Mouse (Mus musculus) neural tube, embryonic 11.5 days (tissue): Measurements from ENCODE around the gene Dpysl5. TPM values are rescaled to one million over a fixed set of nuclear protein-coding genes. Genes with fewer than 3 reads are reported as not detected.

Experiments
- ATAC-seq: fragments of 200-750 bp; cut with Nextera tagmentation; 2 replicates; pipeline ENCODE4 v1.8.0; 2017; ENCODE audit warnings: moderate number of reproducible peaks, mild to moderate bottlenecking, moderate TSS enrichment, moderate library complexity; ENCODE audit not compliant: insufficient read depth, low FRiP score, low TSS enrichment
- DNase-seq: peaks from one replicate; pipeline ENCODE4 v3.0.0-alpha.2; 2015; ENCODE audit warnings: low spot score
- H3K27ac ChIP-seq: fragments of 300-500 bp; sonication (generic); 2 replicates; pipeline ENCODE4 v1.5.1; 2014; ENCODE audit warnings: low read depth, mild to moderate bottlenecking, low read length
- H3K27me3 ChIP-seq: fragments of 300-500 bp; sonication (generic); 2 replicates; pipeline ENCODE4 v1.6.1; 2014; ENCODE audit warnings: mild to moderate bottlenecking, low read length, mixed read lengths; ENCODE audit not compliant: control insufficient read depth, insufficient read depth
- H3K36me3 ChIP-seq: fragments of 300-500 bp; sonication (generic); 2 replicates; pipeline ENCODE4 v1.6.1; 2014; ENCODE audit warnings: mild to moderate bottlenecking, low read length, moderate library complexity, mixed read lengths; ENCODE audit not compliant: control insufficient read depth, insufficient read depth
- H3K4me1 ChIP-seq: fragments of 300-500 bp; sonication (generic); 2 replicates; pipeline ENCODE4 v1.6.1; 2014; ENCODE audit warnings: low read length, mixed read lengths; ENCODE audit not compliant: control insufficient read depth, insufficient read depth
- H3K4me2 ChIP-seq: fragments of 300-500 bp; sonication (generic); 2 replicates; pipeline ENCODE4 v1.6.1; 2014; ENCODE audit warnings: low read depth, mild to moderate bottlenecking, moderate library complexity
- H3K4me3 ChIP-seq: fragments of 300-500 bp; sonication (generic); 2 replicates; pipeline ENCODE4 v1.5.1; 2014; ENCODE audit warnings: low read depth, low read length
- H3K9ac ChIP-seq: fragments of 300-500 bp; sonication (generic); 2 replicates; pipeline ENCODE4 v1.6.1; 2014; ENCODE audit warnings: mild to moderate bottlenecking, low read length
- H3K9me3 ChIP-seq: fragments of 300-500 bp; sonication (generic); 2 replicates; pipeline ENCODE4 v1.6.1; 2016; ENCODE audit warnings: low read length; ENCODE audit not compliant: control insufficient read depth
- WGBS: fragments of 180-500 bp; shearing (Covaris S2); extraction: QIAGEN DNeasy Blood & Tissue Kit; methylation state at CpG from one replicate; pipeline ENCODE4 v1.1.7; 2014; 5-methylcytosine and 5-hydroxymethylcytosine counted together
- polyA plus RNA-seq: library from polyadenylated mRNA; unstranded; fragments of >200 nt; fragmentation: Nextera tagmentation; extraction: Ambion mirVana; gene quantifications from 2 replicates; pipeline ENCODE4 v1.2.1, GENCODE M21; 2014

Dpysl5 gene
- polyA plus RNA-seq, 1 experiment from 2014 or later: 104 TPM

- Histone ChIP-seq H3K36me3 (no peaks in the 10 kb centered on the region), H3K4me1 (peaks cover 8% of the 10 kb centered on the region), H3K4me2 (peak overlapping the region; percentile 75), H3K9me3 (no peaks in the 10 kb centered on the region), H3K27ac (peak overlapping the region; percentile 78), H3K4me3 (peak overlapping the region; percentile 89), H3K9ac (peak overlapping the region; percentile 84), H3K27me3 (no peaks in the 10 kb centered on the region)
- WGBS: 3% methylated on average over 7 of the region's 7 CpGs
- no peak for DNase-seq
- ATAC-seq: no peak
Observed at GRCm38 (mm10) chr5:30815120-30815465, 103.7 kb downstream of the Dpysl5 start.

- Histone ChIP-seq H3K9me3 (no peaks in the 10 kb centered on the region), H3K4me1 (peaks cover 8% of the 10 kb centered on the region), H3K27me3 (no peaks in the 10 kb centered on the region), H3K4me3 (no peak overlapping the region), H3K4me2 (0 out of 2 replicates have a peak overlapping the region, but pooled peaks have one; percentile 6), H3K27ac (no peak overlapping the region), H3K36me3 (no peaks in the 10 kb centered on the region), H3K9ac (0 out of 2 replicates have a peak overlapping the region, but pooled peaks have one; percentile 14)
- WGBS: 76% methylated on average over 8 of the region's 8 CpGs
- ATAC-seq: no peak
- no peak for DNase-seq
Observed at GRCm38 (mm10) chr5:30816261-30816791, 105.0 kb downstream of the Dpysl5 start.

- Histone ChIP-seq H3K4me1 (peaks cover 8% of the 10 kb centered on the region), H3K9me3 (no peaks in the 10 kb centered on the region), H3K27ac (no peak overlapping the region), H3K4me2 (no peak overlapping the region), H3K27me3 (no peaks in the 10 kb centered on the region), H3K9ac (no peak overlapping the region), H3K36me3 (no peaks in the 10 kb centered on the region), H3K4me3 (no peak overlapping the region)
- DNase-seq: no peak
- 84% methylated on average over 8 of the region's 8 CpGs for WGBS
- ATAC-seq: no peak
Observed at GRCm38 (mm10) chr5:30818758-30819309, 107.5 kb downstream of the Dpysl5 start.

GRCm38 (mm10) chr5:30822689-30823088 is 111.3 kb downstream of the Dpysl5 start:
- DNase-seq: no peak
- Histone ChIP-seq H3K4me2 (no peak overlapping the region), H3K27ac (no peak overlapping the region), H3K9ac (no peak overlapping the region), H3K36me3 (no peaks in the 10 kb centered on the region), H3K4me3 (no peak overlapping the region), H3K27me3 (no peaks in the 10 kb centered on the region), H3K4me1 (0 out of 2 replicates have a peak, but pooled peaks cover 2% of the 10 kb centered on the region), H3K9me3 (no peaks in the 10 kb centered on the region)
- ATAC-seq: no peak
- 78% methylated on average over 5 of the region's 5 CpGs for WGBS

GRCm38 (mm10) chr5:30823091-30823490 is 111.7 kb downstream of the Dpysl5 start:
- no peak for ATAC-seq
- 89% methylated on average over 3 of the region's 3 CpGs for WGBS
- Histone ChIP-seq H3K4me1 (0 out of 2 replicates have a peak, but pooled peaks cover 2% of the 10 kb centered on the region), H3K4me2 (no peak overlapping the region), H3K4me3 (no peak overlapping the region), H3K9me3 (no peaks in the 10 kb centered on the region), H3K27ac (no peak overlapping the region), H3K9ac (no peak overlapping the region), H3K36me3 (no peaks in the 10 kb centered on the region), H3K27me3 (no peaks in the 10 kb centered on the region)
- no peak for DNase-seq

- H3K27ac ChIP-seq: no peak overlapping the region
- H3K36me3 ChIP-seq: no peaks in the 10 kb centered on the region
- no peak overlapping the region for H3K4me2 ChIP-seq
- no peaks in the 10 kb centered on the region for H3K9me3 ChIP-seq
- ATAC-seq (no peak), DNase-seq (no peak)
- WGBS: 83% methylated on average over 11 of the region's 11 CpGs
- no peak overlapping the region for H3K4me3 ChIP-seq
- H3K27me3 ChIP-seq: no peaks in the 10 kb centered on the region
- H3K9ac ChIP-seq: no peak overlapping the region
- H3K4me1 ChIP-seq: 0 out of 2 replicates have a peak, but pooled peaks cover 2% of the 10 kb centered on the region
Observed at GRCm38 (mm10) chr5:30824124-30824988, 113.0 kb downstream of the Dpysl5 start.

GRCm38 (mm10) chr5:30825166-30825565 is 113.8 kb downstream of the Dpysl5 start:
- H3K9me3 ChIP-seq: no peaks in the 10 kb centered on the region
- ATAC-seq: no peak
- no peaks in the 10 kb centered on the region for H3K27me3 ChIP-seq
- DNase-seq: no peak
- no peak overlapping the region for H3K9ac ChIP-seq
- WGBS: 79% methylated on average over 10 of the region's 10 CpGs
- 0 out of 2 replicates have a peak, but pooled peaks cover 2% of the 10 kb centered on the region for H3K4me1 ChIP-seq
- no peak overlapping the region for H3K27ac ChIP-seq
- H3K4me2 ChIP-seq: no peak overlapping the region
- H3K36me3 ChIP-seq: no peaks in the 10 kb centered on the region
- H3K4me3 ChIP-seq: no peak overlapping the region

- no peak overlapping the region for H3K4me3 ChIP-seq
- H3K4me1 ChIP-seq: 0 out of 2 replicates have a peak, but pooled peaks cover 2% of the 10 kb centered on the region
- H3K9ac ChIP-seq: no peak overlapping the region
- no peak overlapping the region for H3K27ac ChIP-seq
- H3K36me3 ChIP-seq: no peaks in the 10 kb centered on the region
- H3K27me3 ChIP-seq: no peaks in the 10 kb centered on the region
- ATAC-seq (no peak), DNase-seq (no peak)
- WGBS: 87% methylated on average over 6 of the region's 6 CpGs
- no peak overlapping the region for H3K4me2 ChIP-seq
- no peaks in the 10 kb centered on the region for H3K9me3 ChIP-seq
Observed at GRCm38 (mm10) chr5:30825821-30826220, 114.5 kb downstream of the Dpysl5 start.
